Mouse (Mus musculus): Measurements from ENCODE around the gene Gulp1. TPM values are rescaled to one million over a fixed set of nuclear protein-coding genes. Genes with fewer than 3 reads are reported as not detected.

Gulp1 gene
- polyA plus RNA-seq, 1 experiment = 3.2 TPM

- no peak for DNase-seq (ENCODE audit: low read depth)
Measured at GRCm38 (mm10) chr1:44720785-44721410, 169.6 kb downstream of the Gulp1 start.

- DNase-seq (ENCODE audit: low read depth) = no peak
Measured at GRCm38 (mm10) chr1:44741256-44741655, 189.9 kb downstream of the Gulp1 start.

GRCm38 (mm10) chr1:44745711-44746110 lies 194.4 kb downstream of the Gulp1 start:
- DNase-seq (ENCODE audit: low read depth) = no peak

- DNase-seq (ENCODE audit: low read depth) = no peak
Measured at GRCm38 (mm10) chr1:44750731-44751730, 199.7 kb downstream of the Gulp1 start.

- no peak for DNase-seq (ENCODE audit: low read depth)
Measured at GRCm38 (mm10) chr1:44778251-44778650, 226.9 kb downstream of the Gulp1 start.

GRCm38 (mm10) chr1:44803594-44804372 lies 252.5 kb downstream of the Gulp1 start:
- peak; percentile 44 for DNase-seq (ENCODE audit: low read depth)

GRCm38 (mm10) chr1:44806368-44806767 lies 255.1 kb downstream of the Gulp1 start:
- no peak for DNase-seq (ENCODE audit: low read depth)

- no peak for DNase-seq (ENCODE audit: low read depth)
Measured at GRCm38 (mm10) chr1:44810336-44810735, 259.0 kb downstream of the Gulp1 start.

GRCm38 (mm10) chr1:44833934-44834333 lies 282.6 kb downstream of the Gulp1 start:
- no peak for DNase-seq (ENCODE audit: low read depth)
